ENCODE assay signal across 18 mouse cellular contexts in the genomic region with DNA sequence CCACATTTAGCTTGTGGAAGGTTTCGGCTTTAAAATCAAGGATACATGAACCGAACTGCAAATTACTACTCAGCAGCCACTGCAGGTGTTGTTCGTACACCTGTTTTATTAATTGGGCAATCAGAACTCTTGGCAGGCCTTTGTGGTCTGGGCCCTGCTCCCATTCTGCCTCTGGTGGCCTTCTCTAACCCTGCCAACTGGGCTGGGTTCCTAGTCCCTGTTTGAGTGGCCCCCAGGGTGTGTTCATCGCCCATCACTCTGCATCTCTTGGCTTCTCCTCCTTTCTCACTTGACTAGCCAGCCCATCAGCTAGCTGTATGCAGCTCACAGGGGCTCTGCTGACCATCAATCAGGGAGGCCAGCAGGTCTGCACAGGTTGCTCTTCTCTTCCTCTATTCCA. TPM values are rescaled to one million over a fixed set of nuclear protein-coding genes. Genes with fewer than 3 reads are reported as not detected.
DNase-seq lines count a peak whose midpoint lies in the region; ATAC-seq lines count a peak whose summit lies in the region.
"Had no signal": no experiment of that assay in that cellular context is flagged by ENCODE, and none has a peak within 500 bp of the region (broad histone marks: within the 10 kb centered on the region; RNA-seq: fewer than 3 reads in every experiment).

No protein-coding gene starts in this region.

- intact Hi-C loops in left cerebral cortex, postnatal 4 days (cut with DNase I) = no loop called here
- intact Hi-C loops in left cerebral cortex, postnatal 10 days (cut with DNase I) = no loop called here

- no peak overlapping the region for H3K4me2 ChIP-seq in limb, embryonic 15.5 days
- H3K4me2 ChIP-seq: embryonic facial prominence, embryonic 13.5 days; hindbrain, embryonic 13.5 days; midbrain, embryonic 13.5 days had no signal

- DNase-seq in adrenal gland, postnatal 14 days = peak; percentile 42
- no peak for DNase-seq in adrenal gland, postnatal 25 days
- no peak for DNase-seq in heart, embryonic 10.5 days (ENCODE audit: low spot score)
- no peak for DNase-seq in heart, adult 8-10 months (ENCODE audit: low spot score)
- DNase-seq in left cerebral cortex, postnatal 4 days = peak; percentile 83
- DNase-seq in left cerebral cortex, postnatal 10 days (ENCODE audit: extremely low spot score in 1 of 2, low spot score in 2 of 2) = no peak
- DNase-seq in frontal cortex, postnatal 25 days (ENCODE audit: low spot score in 2 of 2) = no peak
- DNase-seq: cerebellum, adult 18-20 months; kidney, adult 18-20 months; kidney, postnatal 14 days; liver; liver, postnatal 0 days; thymus, postnatal 25 days had no signal

- WGBS in heart, embryonic 10.5 days = 82% methylated on average over 4 of the region's 4 CpGs
- 52% methylated on average over 4 of the region's 4 CpGs for WGBS in limb, embryonic 15.5 days

- H3K4me1 ChIP-seq in heart, embryonic 10.5 days = peaks cover 69% of the 10 kb centered on the region
- H3K4me1 ChIP-seq in limb, embryonic 15.5 days = peaks cover 50% of the 10 kb centered on the region

- H3K4me3 ChIP-seq in heart, embryonic 10.5 days = 0 out of 2 replicates have a peak overlapping the region, but pooled peaks have one; percentile 19
- H3K4me3 ChIP-seq in limb, embryonic 15.5 days = no peak overlapping the region
- H3K4me3 ChIP-seq: embryonic facial prominence, embryonic 13.5 days; hindbrain, embryonic 13.5 days; midbrain, embryonic 13.5 days had no signal

- no peaks in the 10 kb centered on the region for H3K9me3 ChIP-seq in heart, embryonic 10.5 days
- no peaks in the 10 kb centered on the region for H3K9me3 ChIP-seq in limb, embryonic 15.5 days
- H3K9me3 ChIP-seq: embryonic facial prominence, embryonic 13.5 days; hindbrain, embryonic 13.5 days; midbrain, embryonic 13.5 days had no signal

- H3K36me3 ChIP-seq in heart, embryonic 10.5 days = peaks cover 49% of the 10 kb centered on the region
- peaks cover 25% of the 10 kb centered on the region for H3K36me3 ChIP-seq in limb, embryonic 15.5 days

- no peak overlapping the region for H3K9ac ChIP-seq in limb, embryonic 15.5 days
- H3K9ac ChIP-seq: embryonic facial prominence, embryonic 13.5 days; hindbrain, embryonic 13.5 days; liver, postnatal 0 days; midbrain, embryonic 13.5 days had no signal

- ATAC-seq in limb, embryonic 15.5 days (ENCODE audit: insufficient number of reproducible peaks, low FRiP score, low TSS enrichment, low read depth) = 0 out of 2 replicates have a peak, but pooled peaks have one; percentile 41
- ATAC-seq: liver, postnatal 0 days; midbrain, embryonic 13.5 days had no signal

- no peaks in the 10 kb centered on the region for H3K27me3 ChIP-seq in heart, embryonic 10.5 days (ENCODE audit: insufficient read depth, poor library complexity, severe bottlenecking)
- H3K27me3 ChIP-seq in limb, embryonic 15.5 days = no peaks in the 10 kb centered on the region
- H3K27me3 ChIP-seq: embryonic facial prominence, embryonic 13.5 days; hindbrain, embryonic 13.5 days; midbrain, embryonic 13.5 days had no signal

- peak overlapping the region; percentile 71 for H3K27ac ChIP-seq in heart, embryonic 10.5 days
- H3K27ac ChIP-seq in limb, embryonic 15.5 days = no peak overlapping the region
- H3K27ac ChIP-seq: hindbrain, embryonic 13.5 days; macrophage; midbrain, embryonic 13.5 days had no signal

RNA-seq across cellular contexts. Expression of gene Fam83d, which starts 8.8 kb away (rescaled TPM):
- total RNA-seq in adrenal gland, postnatal 14 days (2021) = 5.8 TPM in 2 replicates
- 2.3 and 2.8 TPM in 2 replicates for total RNA-seq in adrenal gland, postnatal 25 days (2021)
- polyA plus RNA-seq in heart, embryonic 10.5 days (2016; fragmentation: Nextera tagmentation; extraction: Ambion mirVana) = 56.7 and 61.7 TPM in 2 replicates
- 1 to 10 TPM in 1 of 4 experiments, under 1 TPM in 3; 0.22 to 1.6 (median 0.54) TPM for total RNA-seq in heart, adult 8-10 months (2022)
- 1 to 10 TPM; 2.7 to 3.3 TPM for total RNA-seq in left cerebral cortex, postnatal 4 days (2021)
- total RNA-seq in left cerebral cortex, postnatal 10 days (2021) = 1 to 10 TPM; 1.4 to 1.6 TPM
- 43.0 and 43.4 TPM in 2 replicates for polyA plus RNA-seq in limb, embryonic 15.5 days (2015; fragmentation: Nextera tagmentation; extraction: Ambion mirVana)

RNA-seq across cellular contexts. Expression of gene Dhx35, which starts 17.9 kb away (rescaled TPM):
- 10.0 and 19.6 TPM in 2 replicates for total RNA-seq in adrenal gland, postnatal 14 days (2021)
- 15.3 and 15.4 TPM in 2 replicates for total RNA-seq in adrenal gland, postnatal 25 days (2021)
- 14.9 and 16.5 TPM in 2 replicates for polyA plus RNA-seq in heart, embryonic 10.5 days (2016; fragmentation: Nextera tagmentation; extraction: Ambion mirVana)
- total RNA-seq in heart, adult 8-10 months (2022) = 10 to 100 TPM; 12.3 to 17.6 (median 15.8) TPM
- total RNA-seq in left cerebral cortex, postnatal 4 days (2021) = 10 to 100 TPM; 23.7 to 24.3 TPM
- 10 to 100 TPM; 17.7 to 18.5 TPM for total RNA-seq in left cerebral cortex, postnatal 10 days (2021)
- 11.1 and 11.6 TPM in 2 replicates for polyA plus RNA-seq in limb, embryonic 15.5 days (2015; fragmentation: Nextera tagmentation; extraction: Ambion mirVana)

Comparison
In these comparisons a context has a peak if more than half of its experiments do, and no peak if none do; other contexts are left out.
1. DNase-seq: peak in adrenal gland, postnatal 14 days (single experiment) and left cerebral cortex, postnatal 4 days (single experiment); none in adrenal gland, postnatal 25 days (single experiment), heart, embryonic 10.5 days (single experiment), heart, adult 8-10 months (single experiment), left cerebral cortex, postnatal 10 days (0 of 2) and frontal cortex, postnatal 25 days (0 of 2).